Comparison of ENCODE assay signal across 8 mouse cellular contexts in genomic region chr10:64089680-64090460, GRCm38 (mm10). TPM values are rescaled to one million over a fixed set of nuclear protein-coding genes. Genes with fewer than 3 reads are reported as not detected.
A peak's percentile ranks its signal among the peaks of the same experiment; 100 is the strongest.
DNase-seq lines count a peak whose midpoint lies in the region; ATAC-seq lines count a peak whose summit lies in the region.

Gene Lrrtm3, minus strand, starts transcription at chr10:64090277.

- no peaks in the 10 kb centered on the region for H3K4me1 ChIP-seq in intestine, embryonic 14.5 days (replicated peaks; ENCODE audit: control insufficient read depth, insufficient read depth, low read length)

- 4% methylated on average over 22 of the region's 22 CpGs for whole genome bisulfite sequencing in intestine, embryonic 14.5 days

- DNase-seq in R1 (ENCODE audit: low read depth, low spot score): peak; percentile 93
- DNase-seq in cerebellum, postnatal 14 days: peak; percentile 89 to 92
- peak; percentile 75 to 82 for DNase-seq in frontal cortex, postnatal 14 days (ENCODE audit: low spot score in 2 of 2)
- peak; percentile 73 for DNase-seq in intestine, embryonic 14.5 days (ENCODE audit: low spot score)
- DNase-seq in left cerebral cortex, adult 8-10 months (ENCODE audit: low spot score in 2 of 2): peak; percentile 83 to 89
- peak; percentile 71 for DNase-seq in right cerebral cortex, postnatal 4 days
- DNase-seq in adipocyte (ENCODE audit: low spot score): no peak

- no peaks in the 10 kb centered on the region for H3K9me3 ChIP-seq in intestine, embryonic 14.5 days (ENCODE audit: control insufficient read depth, low read length)

- peak within 1 kb of the TSS; percentile 67 for H3K4me2 ChIP-seq in intestine, embryonic 14.5 days (ENCODE audit: low read length)

- ATAC-seq in intestine, embryonic 14.5 days (replicated peaks; ENCODE audit: low FRiP score, low TSS enrichment, low read depth): peak; percentile 79
- peak; percentile 60 for ATAC-seq in megakaryocyte progenitor cell, adult 5-6 weeks (replicated peaks; ENCODE audit: poor library complexity)

- no peaks in the 10 kb centered on the region for H3K36me3 ChIP-seq in intestine, embryonic 14.5 days (ENCODE audit: control insufficient read depth, insufficient read depth, low read length)

- no peak within 1 kb of the TSS for H3K9ac ChIP-seq in intestine, embryonic 14.5 days (ENCODE audit: low read length)

- H3K4me3 ChIP-seq in intestine, embryonic 14.5 days (ENCODE audit: low read depth, low read length): peak within 1 kb of the TSS; percentile 20

- H3K27ac ChIP-seq in intestine, embryonic 14.5 days (ENCODE audit: low read depth): no peak within 1 kb of the TSS

- H3K27me3 ChIP-seq in intestine, embryonic 14.5 days (replicated peaks; ENCODE audit: control insufficient read depth, insufficient read depth, low read length): peaks cover 13% of the 10 kb centered on the region

RNA-seq across cellular contexts. Expression of gene Lrrtm3, which starts in this region (rescaled TPM):
- 6.5 and 7.3 TPM in 2 replicates for polyA plus RNA-seq in intestine, embryonic 14.5 days (2014; fragmentation: Nextera tagmentation; extraction: Ambion mirVana)
- total RNA-seq in left cerebral cortex, adult 8-10 months (2022): 10 to 100 TPM; 58.9 to 71.8 (median 61.8) TPM
- not detected in 2 replicates for total RNA-seq in megakaryocyte progenitor cell, adult 5-6 weeks (2015)
- total RNA-seq in megakaryocyte progenitor cell, adult 5-6 weeks (2017): not detected in 2 replicates

Comparison
In these comparisons a context has a peak if more than half of its experiments do, and no peak if none do; other contexts are left out.
1. RNA of gene Lrrtm3 (total RNA-seq): 58.9 to 71.8 TPM in left cerebral cortex, adult 8-10 months; not detected in megakaryocyte progenitor cell, adult 5-6 weeks; every median in the first group is over 10 times any median in the second.
2. Peak in ATAC-seq in megakaryocyte progenitor cell, adult 5-6 weeks; RNA of the gene not detected or under 1 TPM.